Mouse (Mus musculus): ENCODE measurements around the gene Atrx.
"Not testable (repeated sequence)": the region's sequence is repeated elsewhere in the genome, so short reads cannot be mapped to it uniquely, and the experiment has no call there.

The Atrx gene

DNA sequence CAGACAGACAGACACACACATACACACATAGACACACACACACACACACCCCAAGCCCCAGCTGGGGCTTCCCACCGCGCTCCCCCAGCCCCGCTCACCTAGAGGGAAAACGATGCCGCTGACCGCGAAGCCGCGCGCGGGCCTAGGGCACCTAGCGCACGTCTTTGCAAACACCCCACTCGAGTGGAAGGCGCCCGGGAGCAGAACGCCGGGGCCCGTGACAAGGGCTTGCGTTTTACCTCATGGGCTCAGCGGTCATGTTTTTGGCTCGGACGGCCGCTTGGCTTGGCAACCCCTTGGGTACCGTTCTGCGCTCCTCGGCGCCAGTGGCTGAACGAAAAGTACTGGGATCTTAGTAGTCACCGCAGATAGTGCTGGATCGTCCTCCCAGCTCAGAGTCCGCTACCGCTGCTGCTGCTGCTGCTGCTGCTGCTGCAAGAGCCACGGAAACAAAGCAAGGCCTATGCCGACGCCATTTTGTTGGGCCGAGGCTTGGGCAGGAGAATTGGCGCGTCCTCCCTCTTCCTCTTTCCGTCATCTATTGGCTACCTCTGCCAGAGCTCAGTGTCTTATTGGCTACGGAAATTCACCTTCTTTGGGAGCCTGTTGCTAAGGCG lies at the start of gene Atrx:
Atrx (minus strand) TSS at position 543 of the 617 bp plus-strand sequence.
- DNase-seq (ENCODE audit: low spot score in 2 of 2) = peak; percentile 44 to 71

DNA sequence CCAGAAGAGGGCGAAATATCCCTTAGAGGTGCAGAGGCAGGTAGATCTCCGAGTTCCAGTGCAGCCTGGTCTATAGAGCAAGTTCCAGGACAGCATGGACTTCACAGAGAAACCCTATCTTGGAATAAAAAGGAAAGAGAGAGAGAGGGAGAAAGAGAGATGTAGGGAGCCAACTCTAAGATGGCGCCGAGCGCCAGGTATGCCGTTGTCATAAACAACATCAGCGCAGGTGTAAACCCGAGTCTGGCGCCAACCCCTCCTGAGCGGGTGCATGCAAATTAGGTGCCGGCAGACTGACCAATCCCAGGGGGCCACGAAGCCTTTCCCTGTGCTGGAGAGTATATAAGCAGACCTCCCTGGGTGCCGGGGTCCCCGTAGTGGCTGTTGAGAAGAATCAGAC lies 27.9 kb upstream of the Atrx start:
- not testable (repeated sequence) for DNase-seq (ENCODE audit: low spot score in 2 of 2)

GRCm38 (mm10) chrX:105953999-105954398 lies 24.8 kb upstream of the Atrx start:
- DNase-seq (ENCODE audit: low spot score in 2 of 2) = no peak

- no peak for DNase-seq (ENCODE audit: low spot score in 2 of 2)
Measured at GRCm38 (mm10) chrX:105946357-105946756, 17.2 kb upstream of the Atrx start.

DNA sequence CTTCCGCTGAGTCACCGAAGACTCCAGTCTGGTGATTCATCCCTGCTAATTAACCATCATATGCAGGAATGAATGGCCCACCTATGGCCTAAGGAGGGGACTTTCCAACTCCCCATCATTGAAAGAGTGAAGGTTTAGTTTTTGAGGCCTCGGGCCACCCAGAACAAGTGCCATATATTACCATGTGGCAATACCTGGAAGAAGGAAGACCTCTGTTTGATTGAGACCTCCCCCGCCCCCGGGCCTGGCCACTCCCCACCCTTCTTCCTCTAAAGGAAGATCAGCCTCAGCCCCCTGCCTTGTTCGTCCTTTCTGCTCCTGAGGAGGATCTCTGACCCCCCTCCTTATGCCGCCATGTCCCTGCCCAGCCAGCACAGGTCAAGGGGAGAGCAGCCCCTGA lies 10.0 kb upstream of the Atrx start:
- DNase-seq (ENCODE audit: low spot score in 2 of 2) = no peak

- DNase-seq (ENCODE audit: low spot score in 2 of 2) = no peak
Measured at GRCm38 (mm10) chrX:105937736-105938135, 8.5 kb upstream of the Atrx start.

DNA sequence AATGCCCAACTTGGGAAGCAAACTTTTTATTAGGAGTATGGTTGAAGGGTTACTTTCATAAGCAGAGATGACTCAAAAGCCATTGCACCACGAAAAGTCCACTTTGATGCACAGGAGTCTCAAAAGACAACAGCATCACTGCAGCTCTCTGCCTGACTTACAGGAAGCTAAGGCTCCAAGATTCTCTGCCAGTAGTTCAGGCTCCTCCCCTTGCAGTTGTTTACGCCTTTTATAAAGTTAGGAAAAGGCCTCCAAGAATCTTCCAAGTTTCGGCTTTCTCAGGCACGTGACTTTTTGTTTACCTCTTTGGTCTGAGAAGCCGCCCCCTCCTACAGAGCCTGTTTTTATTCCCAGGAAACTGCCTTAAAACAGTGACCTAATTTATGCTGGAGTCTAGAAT lies 5.1 kb upstream of the Atrx start:
- no peak for DNase-seq (ENCODE audit: low spot score in 2 of 2)

- DNase-seq (ENCODE audit: low spot score in 2 of 2) = no peak
Measured at GRCm38 (mm10) chrX:105929478-105930038, 355 bp upstream of the Atrx start.

- DNase-seq (ENCODE audit: low spot score in 2 of 2) = peak; percentile 19 to 27
Measured at GRCm38 (mm10) chrX:105927941-105928860, 1.0 kb downstream of the Atrx start.

- DNase-seq (ENCODE audit: low spot score in 2 of 2) = peak in 1 of 2 experiments; percentile 9
Measured at GRCm38 (mm10) chrX:105926121-105926735, 3.0 kb downstream of the Atrx start.

DNA sequence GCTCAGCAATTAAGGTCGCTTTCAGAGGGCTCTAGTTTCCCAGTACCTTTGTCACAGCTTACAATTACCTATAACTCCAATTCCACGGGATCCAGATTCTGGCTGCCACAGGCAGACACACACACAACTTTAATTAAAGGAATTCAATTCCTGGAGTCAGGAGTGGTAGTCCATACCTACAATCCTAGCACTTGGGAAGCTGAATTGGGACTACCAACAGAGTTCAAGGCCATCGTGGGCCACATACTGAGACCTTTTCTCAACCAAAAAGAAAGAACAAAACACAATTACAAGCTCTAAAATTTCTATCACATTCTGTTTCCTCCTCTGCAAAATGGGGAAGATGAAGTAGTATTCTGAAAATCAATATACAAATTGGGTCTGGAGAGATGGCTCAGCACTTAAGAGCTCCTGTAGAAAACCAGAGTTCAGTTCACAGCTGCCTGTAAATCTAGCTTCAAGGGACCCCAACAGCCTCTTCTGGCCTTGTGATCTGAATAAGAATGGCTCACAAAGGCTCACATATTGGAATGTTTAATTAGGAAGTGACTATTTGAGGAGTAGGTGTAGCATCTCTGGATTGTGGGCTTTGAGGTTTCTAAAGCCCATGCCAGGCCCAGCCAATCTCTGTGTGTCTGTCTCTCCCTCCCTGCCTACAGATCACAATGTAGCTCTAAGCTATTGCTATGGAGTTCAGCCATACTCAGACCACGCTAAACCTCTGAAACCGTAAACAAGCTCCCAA lies 4.7 kb downstream of the Atrx start:
- no peak for DNase-seq (ENCODE audit: low spot score in 2 of 2)

DNA sequence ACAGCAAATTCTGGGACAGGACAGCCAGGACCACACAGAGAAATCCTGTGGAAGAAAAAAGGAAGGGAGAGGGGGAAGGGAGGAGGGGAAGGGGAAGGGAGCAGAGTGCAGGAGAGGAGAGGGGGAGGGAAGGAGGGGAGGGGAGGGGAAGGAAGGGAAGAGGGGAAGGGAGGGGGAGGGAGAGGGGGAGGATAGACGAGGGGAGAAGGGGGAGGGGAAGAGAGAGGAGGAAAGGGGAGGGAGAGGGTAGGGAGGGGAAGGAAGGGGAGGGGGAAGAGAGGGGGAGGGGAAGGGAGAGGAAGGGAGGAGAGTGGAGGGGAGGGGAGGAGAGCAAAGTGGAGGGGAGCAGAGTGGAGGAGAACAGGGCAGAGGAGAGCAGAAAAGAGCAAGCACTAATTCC lies 5.3 kb downstream of the Atrx start:
- no peak for DNase-seq (ENCODE audit: low spot score in 2 of 2)

DNA sequence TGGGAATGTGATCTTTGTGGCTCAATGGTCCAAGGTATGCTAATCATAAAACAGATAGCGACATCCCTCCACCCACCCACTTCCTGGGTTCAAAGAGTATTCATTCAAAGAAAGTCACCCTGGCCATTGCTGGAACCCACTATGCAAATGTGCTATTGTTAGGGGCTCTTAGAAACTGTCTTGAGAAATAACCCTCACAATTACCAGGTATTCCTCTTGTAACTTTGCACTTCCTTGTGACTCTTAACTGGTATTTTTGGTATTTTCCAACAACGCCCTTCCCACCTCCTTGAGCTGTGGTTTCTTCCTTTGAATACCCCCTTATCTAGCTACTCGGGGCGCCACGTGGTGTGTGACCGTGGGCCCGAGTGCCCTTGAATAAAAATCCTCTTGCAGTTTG lies 6.2 kb downstream of the Atrx start:
- DNase-seq (ENCODE audit: low spot score in 2 of 2) = not testable (repeated sequence)

GRCm38 (mm10) chrX:105921421-105921820 lies 7.8 kb downstream of the Atrx start:
- DNase-seq (ENCODE audit: low spot score in 2 of 2) = peak; percentile 22 to 63

DNA sequence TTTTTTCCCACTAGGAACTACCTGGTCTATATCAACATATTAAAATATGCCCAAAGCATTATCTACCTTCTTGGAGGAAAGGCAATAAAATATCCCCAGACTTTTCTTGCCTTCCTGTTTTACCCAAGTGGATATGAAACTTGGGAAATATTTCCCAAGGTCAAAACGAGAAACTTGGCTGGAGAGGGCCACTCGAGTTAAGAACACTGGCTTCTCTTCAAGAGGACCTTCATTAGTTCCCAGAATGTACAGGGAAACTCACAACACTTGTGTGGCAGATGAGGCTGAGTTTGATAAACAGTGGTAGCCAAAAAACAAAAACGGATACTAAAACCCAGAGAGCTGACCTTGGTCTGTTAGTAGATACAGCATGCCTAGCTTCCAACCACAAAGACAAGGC lies 17.5 kb downstream of the Atrx start:
- no peak for DNase-seq (ENCODE audit: low spot score in 2 of 2)

GRCm38 (mm10) chrX:105901611-105902010 lies 27.6 kb downstream of the Atrx start:
- DNase-seq (ENCODE audit: low spot score in 2 of 2) = no peak

- no peak for DNase-seq (ENCODE audit: low spot score in 2 of 2)
Measured at GRCm38 (mm10) chrX:105886921-105887320, 42.3 kb downstream of the Atrx start.

GRCm38 (mm10) chrX:105864367-105864766 lies 64.8 kb downstream of the Atrx start:
- peak in 1 of 2 experiments; percentile 17 for DNase-seq (ENCODE audit: low spot score in 2 of 2)

DNA sequence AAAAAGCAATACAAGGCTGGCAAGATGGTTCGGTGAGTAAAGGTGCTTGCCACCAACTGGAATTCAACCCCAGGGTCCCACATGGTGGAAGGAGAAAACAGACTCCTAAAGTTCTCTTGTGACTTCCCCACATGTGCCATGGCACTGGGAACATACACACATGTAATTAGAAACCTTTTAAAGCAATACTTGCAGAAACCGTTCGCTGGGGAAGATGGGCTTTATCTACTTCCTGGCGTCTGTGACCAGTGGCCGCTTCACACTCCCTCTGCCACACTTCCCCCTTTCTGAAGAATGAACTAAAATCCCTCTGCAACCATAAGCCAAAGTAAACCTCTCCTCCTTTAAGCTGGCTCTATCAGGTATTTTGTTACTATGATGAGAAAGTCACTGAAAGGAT lies 104.7 kb downstream of the Atrx start:
- no peak for DNase-seq (ENCODE audit: low spot score in 2 of 2)

GRCm38 (mm10) chrX:105794806-105795403 lies 134.3 kb downstream of the Atrx start:
- DNase-seq (ENCODE audit: low spot score in 2 of 2) = no peak

DNA sequence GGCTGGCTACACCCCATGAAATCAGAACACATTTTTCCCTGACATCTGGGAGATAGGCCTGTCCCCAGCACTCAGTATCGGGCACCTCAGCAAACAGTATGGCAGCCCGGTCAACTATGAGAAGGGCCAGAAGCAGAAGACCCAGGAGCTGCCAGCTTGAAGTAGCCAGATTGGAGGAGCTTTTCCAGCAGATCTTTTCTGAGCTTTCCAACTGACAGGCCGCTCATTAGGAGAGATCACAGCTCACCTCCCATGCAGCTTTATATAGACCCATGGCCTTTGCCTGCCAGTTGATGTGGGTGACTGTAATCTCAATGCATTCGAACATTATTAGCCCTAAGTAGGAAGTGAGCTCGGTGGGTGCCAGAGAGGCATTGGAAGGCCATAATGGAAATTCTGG lies 155.9 kb downstream of the Atrx start:
- DNase-seq (ENCODE audit: low spot score in 2 of 2) = no peak
